Mouse (Mus musculus): ENCODE data around the gene Ankrd61. TPM values are rescaled to one million over a fixed set of nuclear protein-coding genes. Genes with fewer than 3 reads are reported as not detected.

Ankrd61 gene
- total RNA-seq, 2 experiments from 2014 or later, result not detected

GRCm38 (mm10) chr5:143893396-143893795, 4.1 kb downstream of the Ankrd61 start:
- no peak for DNase-seq

GRCm38 (mm10) chr5:143892255-143892886, 5.1 kb downstream of the Ankrd61 start:
- DNase-seq, result no peak

GRCm38 (mm10) chr5:143890741-143891140, 6.7 kb downstream of the Ankrd61 start:
- no peak for DNase-seq

- DNase-seq, result no peak
Observed at GRCm38 (mm10) chr5:143885274-143885673, 12.2 kb downstream of the Ankrd61 start.

GRCm38 (mm10) chr5:143874571-143874970, 22.9 kb downstream of the Ankrd61 start:
- peak in 1 of 2 experiments; percentile 30 for DNase-seq

- DNase-seq, result no peak
Observed at GRCm38 (mm10) chr5:143871547-143872169, 25.8 kb downstream of the Ankrd61 start.

Other genes with a start within 250 kb of the Ankrd61 start
- 10 to 100 TPM; 13.2 to 14.9 TPM for gene Usp42, start 165.4 kb downstream of the Ankrd61 start, total RNA-seq (2021)
- 10 to 100 TPM; 34.9 to 39.2 TPM for gene Eif2ak1, start 79.9 kb downstream of the Ankrd61 start, total RNA-seq (2021)
- gene Aimp2, start 12.2 kb upstream of the Ankrd61 start, total RNA-seq (2021), result 10 to 100 TPM; 38.3 to 39.0 TPM
- 1 to 10 TPM; 9.3 to 9.4 TPM for gene Pms2, start 12.3 kb upstream of the Ankrd61 start, total RNA-seq (2021)
- gene Gm42421, start 30.5 kb upstream of the Ankrd61 start, total RNA-seq (2021), result under 1 TPM in 1 of 2 experiments, not detected in 1; 0.46 TPM
- 1 to 10 TPM; 1.8 to 8.8 TPM for gene Rsph10b, start 35.4 kb upstream of the Ankrd61 start, total RNA-seq (2021)
- 10 to 100 TPM; 54.1 to 62.9 TPM for gene Ccz1, start 117.2 kb upstream of the Ankrd61 start, total RNA-seq (2021)
- gene Ocm, start 129.0 kb upstream of the Ankrd61 start, total RNA-seq (2021), result not detected
- 10 to 100 TPM; 33.6 to 34.1 TPM for gene Lmtk2, start 202.8 kb upstream of the Ankrd61 start, total RNA-seq (2021)

Data from adrenal gland, postnatal 36 days (tissue).